Mouse (Mus musculus): ENCODE data around the gene Ccnjl. TPM values are rescaled to one million over a fixed set of nuclear protein-coding genes. Genes with fewer than 3 reads are reported as not detected.

The Ccnjl gene
- total and polyA plus RNA-seq, 3 experiments: not detected

- H3K79me2 ChIP-seq (ENCODE audit: control insufficient read depth, insufficient read depth, low read length, poor library complexity): no peaks in the 10 kb centered on the region
- no peak for TF ChIP-seq TAL1 (IDR thresholded peaks at IDR 0.05; ENCODE audit: low read length)
- TF ChIP-seq RAD21 (IDR thresholded peaks at IDR 0.05; ENCODE audit: low read depth, low read length): no peak
- no peak for TF ChIP-seq MAX (IDR thresholded peaks at IDR 0.05; ENCODE audit: low read length)
- no peak for TF ChIP-seq CTCF (IDR thresholded peaks at IDR 0.05 in 2 of 3, conservative IDR thresholded peaks at IDR 0.05 in 1 of 3; ENCODE audit: control insufficient read depth in 1 of 3, insufficient read depth in 1 of 3, low read depth in 2 of 3, low read length in 3 of 3, poor library complexity in 1 of 3, severe bottlenecking in 1 of 3)
- TF ChIP-seq CHD1 (IDR thresholded peaks at IDR 0.05; ENCODE audit: low read depth, low read length): no peak
- TF ChIP-seq ZC3H11A (IDR thresholded peaks at IDR 0.05; ENCODE audit: low read depth, low read length): no peak
- TF ChIP-seq ZNF384 (IDR thresholded peaks at IDR 0.05; ENCODE audit: low read depth, low read length): no peak
- TF ChIP-seq NRF1 (IDR thresholded peaks at IDR 0.05; ENCODE audit: insufficient read depth, low read depth, low read length, poor library complexity, severe bottlenecking): no peak
- TF ChIP-seq ZKSCAN1 (IDR thresholded peaks at IDR 0.05; ENCODE audit: low read depth, low read length): no peak
- no peak for TF ChIP-seq KAT2A (conservative IDR thresholded peaks at IDR 0.05; ENCODE audit: low read depth, low read length)
- TF ChIP-seq TBP (IDR thresholded peaks at IDR 0.05; ENCODE audit: low read depth, low read length): no peak
- TF ChIP-seq NELFE (IDR thresholded peaks at IDR 0.05; ENCODE audit: low read depth, low read length): no peak
- no peak for TF ChIP-seq ETS1 (IDR thresholded peaks at IDR 0.05; ENCODE audit: low read depth, low read length)
- TF ChIP-seq CHD2 (IDR thresholded peaks at IDR 0.05; ENCODE audit: low read length): no peak
- no peak for TF ChIP-seq BHLHE40 (IDR thresholded peaks at IDR 0.05; ENCODE audit: borderline replicate concordance, low read depth, low read length)
- TF ChIP-seq MXI1 (IDR thresholded peaks at IDR 0.05; ENCODE audit: low read depth, low read length): no peak
- TF ChIP-seq JUND (IDR thresholded peaks at IDR 0.05; ENCODE audit: low read depth, low read length): no peak
- TF ChIP-seq SIN3A (IDR thresholded peaks at IDR 0.05; ENCODE audit: low read length): no peak
- TF ChIP-seq POLR2A (IDR thresholded peaks at IDR 0.05; ENCODE audit: control insufficient read depth in 1 of 2, insufficient read depth in 1 of 2, low read depth in 1 of 2, low read length in 2 of 2, poor library complexity in 1 of 2): no peak
- no peak for TF ChIP-seq MYB (IDR thresholded peaks at IDR 0.05; ENCODE audit: low read depth, low read length)
- H3K36me3 ChIP-seq (ENCODE audit: control insufficient read depth in 1 of 2, insufficient read depth in 2 of 2, low read length in 2 of 2): no peaks in the 10 kb centered on the region
- H3K27ac ChIP-seq (ENCODE audit: control insufficient read depth, low read depth, low read length): no peak within 1 kb of the TSS
- no peak for DNase-seq (ENCODE audit: low read depth, low spot score)
- no peaks in the 10 kb centered on the region for H3K4me1 ChIP-seq (ENCODE audit: control insufficient read depth in 1 of 2, insufficient read depth in 2 of 2, low read length in 2 of 2)
- no peaks in the 10 kb centered on the region for H3K9me3 ChIP-seq (replicated peaks; ENCODE audit: insufficient read depth, low read length)
- H3K27me3 ChIP-seq (ENCODE audit: control insufficient read depth in 1 of 2, insufficient read depth in 2 of 2, low read length in 2 of 2): no peaks in the 10 kb centered on the region
- no peak within 1 kb of the TSS for H3K9ac ChIP-seq (ENCODE audit: control insufficient read depth, low read depth, low read length, poor library complexity, severe bottlenecking)
- H3K4me3 ChIP-seq (ENCODE audit: control insufficient read depth in 1 of 2, insufficient read depth in 1 of 2, low read depth in 2 of 2, low read length in 2 of 2): no peak within 1 kb of the TSS
These were observed 72.9 kb downstream of the Ccnjl start, which contains the start of gene Fabp6 for GRCm38 (mm10) chr11:43601440-43601839. Gene Fabp6, minus strand, starts transcription at chr11:43601540.

- no peak overlapping the region for H3K4me3 ChIP-seq (ENCODE audit: control insufficient read depth in 1 of 2, insufficient read depth in 1 of 2, low read depth in 2 of 2, low read length in 2 of 2)
- no peaks in the 10 kb centered on the region for H3K4me1 ChIP-seq (ENCODE audit: control insufficient read depth in 1 of 2, insufficient read depth in 2 of 2, low read length in 2 of 2)
- H3K9me3 ChIP-seq (replicated peaks; ENCODE audit: insufficient read depth, low read length): no peaks in the 10 kb centered on the region
- no peaks in the 10 kb centered on the region for H3K79me2 ChIP-seq (ENCODE audit: control insufficient read depth, insufficient read depth, low read length, poor library complexity)
- no peak for DNase-seq (ENCODE audit: low read depth, low spot score)
- H3K27ac ChIP-seq (ENCODE audit: control insufficient read depth, low read depth, low read length): no peak overlapping the region
- no peaks in the 10 kb centered on the region for H3K36me3 ChIP-seq (ENCODE audit: control insufficient read depth in 1 of 2, insufficient read depth in 2 of 2, low read length in 2 of 2)
- TF ChIP-seq MEF2A (IDR thresholded peaks at IDR 0.05; ENCODE audit: extremely low read depth, insufficient replicate concordance, low read depth, low read length, poor library complexity, severe bottlenecking) (no peak), UBTF (IDR thresholded peaks at IDR 0.05; ENCODE audit: borderline replicate concordance, insufficient read depth, low read depth, low read length) (no peak), RAD21 (IDR thresholded peaks at IDR 0.05; ENCODE audit: low read depth, low read length) (no peak)
- no peaks in the 10 kb centered on the region for H3K27me3 ChIP-seq (ENCODE audit: control insufficient read depth in 1 of 2, insufficient read depth in 2 of 2, low read length in 2 of 2)
- no peak overlapping the region for H3K9ac ChIP-seq (ENCODE audit: control insufficient read depth, low read depth, low read length, poor library complexity, severe bottlenecking)
These were observed 75.6 kb downstream of the Ccnjl start for GRCm38 (mm10) chr11:43604207-43604606.
